Mouse (Mus musculus) frontal cortex, postnatal 10 days (tissue): ENCODE results near the gene Vmn2r79.
"Not testable (repeated sequence)": the region's sequence is repeated elsewhere in the genome, so short reads cannot be mapped to it uniquely, and the experiment has no call there.

Experiments used
- DNase-seq, 2 experiments: peaks; one replicate each; pipeline ENCODE4 v3.0.0; 2022; ENCODE audit warnings: low spot score in 2 of 2, mixed read lengths in 1 of 2

Vmn2r79 gene

GRCm38 (mm10) chr7:86995815-86996214 lies at the start of gene Vmn2r79:
Gene Vmn2r79, plus strand, starts transcription at chr7:86996115.
- not testable (repeated sequence) for DNase-seq

GRCm38 (mm10) chr7:86994700-86995099 lies 1.2 kb upstream of the Vmn2r79 start:
- no peak for DNase-seq

GRCm38 (mm10) chr7:87026486-87026885 lies 30.6 kb downstream of the Vmn2r79 start:
- not testable (repeated sequence) for DNase-seq

- DNase-seq, result no peak
Observed at GRCm38 (mm10) chr7:87063576-87063975, 67.7 kb downstream of the Vmn2r79 start.
